Mouse (Mus musculus) R1 (cell line): ENCODE results near the gene Ifna4.
"Not testable (repeated sequence)": the region's sequence is repeated elsewhere in the genome, so short reads cannot be mapped to it uniquely, and the experiment has no call there.

Experiments used
- DNase-seq: peaks from one replicate; pipeline ENCODE4 v3.0.0-alpha.2; 2018; ENCODE audit warnings: low read depth, low spot score

Ifna4 gene

DNA sequence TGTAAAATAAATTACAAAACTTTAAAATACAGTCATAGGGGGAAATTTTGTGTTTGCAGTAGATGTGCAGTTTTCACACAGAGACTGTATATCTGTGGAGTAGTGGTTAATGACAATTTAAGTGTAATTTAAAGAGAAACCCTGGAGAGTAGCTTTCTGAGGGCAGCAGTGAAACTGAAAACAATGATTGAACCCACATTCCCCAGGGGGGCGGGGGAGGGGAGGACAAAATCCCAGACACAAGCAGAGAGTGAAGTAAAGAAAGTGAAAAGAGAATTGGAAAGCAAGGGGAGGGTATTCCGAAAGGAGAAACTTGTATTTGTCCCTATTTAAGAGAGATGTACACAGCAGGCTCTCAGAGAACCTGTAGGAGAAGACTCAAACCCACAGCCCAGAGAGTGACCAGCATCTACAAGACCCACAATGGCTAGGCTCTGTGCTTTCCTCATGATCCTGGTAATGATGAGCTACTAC, at the start of gene Ifna4:
Ifna4 (plus strand) TSS at position 424 of the 474 bp plus-strand sequence.
- DNase-seq, result no peak

DNA sequence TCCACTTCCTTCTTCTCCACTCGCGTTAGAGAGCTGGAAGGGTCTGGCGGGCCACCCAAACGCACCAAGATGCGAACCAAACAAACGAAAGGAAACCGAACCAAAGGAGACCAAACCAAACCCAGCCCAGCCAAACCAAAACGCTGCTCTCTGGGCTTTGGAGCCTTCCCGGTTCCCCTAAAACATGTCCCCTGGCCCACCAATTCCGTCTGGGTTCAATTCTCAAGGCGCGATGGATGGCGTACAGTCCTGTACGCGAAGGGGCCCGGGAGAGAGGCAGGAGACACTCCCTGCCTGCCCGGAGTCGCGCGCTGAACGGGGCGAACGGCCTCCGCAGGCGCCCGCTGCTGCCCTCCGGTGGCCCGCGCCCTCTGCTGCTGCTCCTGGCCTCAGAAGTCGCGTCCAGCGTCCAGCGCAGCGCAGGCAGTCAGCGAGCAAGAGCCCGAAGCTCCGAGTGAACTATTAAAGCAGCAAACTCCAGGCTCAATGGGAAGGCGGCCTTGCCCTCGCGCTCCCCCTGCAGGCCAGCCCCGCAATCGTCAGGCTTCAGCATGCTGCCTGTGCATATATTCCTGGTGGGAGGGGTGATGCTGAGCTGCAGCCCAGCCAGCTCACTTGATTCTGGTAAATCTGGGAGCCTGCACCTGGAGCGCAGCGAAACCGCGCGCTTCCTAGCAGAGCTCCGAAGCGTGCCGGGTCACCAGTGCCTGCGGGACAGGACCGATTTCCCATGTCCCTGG, 47.6 kb upstream of the Ifna4 start, which contains the start of gene Gm13275:
Gm13275 (plus strand) TSS at position 552 of the 740 bp plus-strand sequence.
- DNase-seq, result not testable (repeated sequence)

DNA sequence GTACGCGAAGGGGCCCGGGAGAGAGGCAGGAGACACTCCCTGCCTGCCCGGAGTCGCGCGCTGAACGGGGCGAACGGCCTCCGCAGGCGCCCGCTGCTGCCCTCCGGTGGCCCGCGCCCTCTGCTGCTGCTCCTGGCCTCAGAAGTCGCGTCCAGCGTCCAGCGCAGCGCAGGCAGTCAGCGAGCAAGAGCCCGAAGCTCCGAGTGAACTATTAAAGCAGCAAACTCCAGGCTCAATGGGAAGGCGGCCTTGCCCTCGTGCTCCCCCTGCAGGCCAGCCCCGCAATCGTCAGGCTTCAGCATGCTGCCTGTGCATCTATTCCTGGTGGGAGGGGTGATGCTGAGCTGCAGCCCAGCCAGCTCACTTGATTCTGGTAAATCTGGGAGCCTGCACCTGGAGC, 44.6 kb upstream of the Ifna4 start, which contains the start of gene Gm13279:
Gm13279 (plus strand) TSS at position 301 of the 400 bp plus-strand sequence.
- DNase-seq, result not testable (repeated sequence)

DNA sequence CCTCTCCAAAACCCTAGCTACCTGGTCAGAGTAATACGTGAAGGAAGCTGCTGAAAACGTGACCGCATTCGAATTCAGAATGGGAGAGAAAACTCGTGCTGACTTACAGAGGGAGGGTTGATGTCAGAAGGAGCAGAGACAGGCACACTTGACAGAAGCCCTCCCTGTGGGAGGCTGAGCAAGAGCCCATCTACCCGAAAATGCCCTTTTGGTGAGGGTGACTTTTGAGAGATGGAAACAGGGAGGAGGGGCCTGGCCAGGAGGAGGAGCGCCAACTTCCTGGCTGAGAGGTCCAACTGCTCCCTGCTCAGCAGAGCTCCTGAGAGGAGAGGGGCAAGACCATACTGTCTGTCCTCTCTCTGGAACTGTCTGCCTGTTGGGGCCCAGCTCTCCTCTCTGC, 42.3 kb upstream of the Ifna4 start, which contains the start of gene Gm13285:
Gm13285 (plus strand) TSS at position 301 of the 400 bp plus-strand sequence.
- not testable (repeated sequence) for DNase-seq

DNA sequence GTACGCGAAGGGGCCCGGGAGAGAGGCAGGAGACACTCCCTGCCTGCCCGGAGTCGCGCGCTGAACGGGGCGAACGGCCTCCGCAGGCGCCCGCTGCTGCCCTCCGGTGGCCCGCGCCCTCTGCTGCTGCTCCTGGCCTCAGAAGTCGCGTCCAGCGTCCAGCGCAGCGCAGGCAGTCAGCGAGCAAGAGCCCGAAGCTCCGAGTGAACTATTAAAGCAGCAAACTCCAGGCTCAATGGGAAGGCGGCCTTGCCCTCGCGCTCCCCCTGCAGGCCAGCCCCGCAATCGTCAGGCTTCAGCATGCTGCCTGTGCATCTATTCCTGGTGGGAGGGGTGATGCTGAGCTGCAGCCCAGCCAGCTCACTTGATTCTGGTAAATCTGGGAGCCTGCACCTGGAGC, 38.7 kb upstream of the Ifna4 start, which contains the start of gene Gm13287:
Gm13287 (plus strand) TSS at position 301 of the 400 bp plus-strand sequence.
- not testable (repeated sequence) for DNase-seq

DNA sequence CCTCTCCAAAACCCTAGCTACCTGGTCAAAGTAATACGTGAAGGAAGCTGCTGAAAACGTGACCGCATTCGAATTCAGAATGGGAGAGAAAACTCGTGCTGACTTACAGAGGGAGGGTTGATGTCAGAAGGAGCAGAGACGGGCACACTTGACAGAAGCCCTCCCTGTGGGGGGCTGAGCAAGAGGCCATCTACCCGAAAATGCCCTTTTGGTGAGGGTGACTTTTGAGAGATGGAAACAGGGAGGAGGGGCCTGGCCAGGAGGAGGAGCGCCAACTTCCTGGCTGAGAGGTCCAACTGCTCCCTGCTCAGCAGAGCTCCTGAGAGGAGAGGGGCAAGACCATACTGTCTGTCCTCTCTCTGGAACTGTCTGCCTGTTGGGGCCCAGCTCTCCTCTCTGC, 36.4 kb upstream of the Ifna4 start, which contains the start of gene Gm13288:
Gm13288 (plus strand) TSS at position 301 of the 400 bp plus-strand sequence.
- not testable (repeated sequence) for DNase-seq

DNA sequence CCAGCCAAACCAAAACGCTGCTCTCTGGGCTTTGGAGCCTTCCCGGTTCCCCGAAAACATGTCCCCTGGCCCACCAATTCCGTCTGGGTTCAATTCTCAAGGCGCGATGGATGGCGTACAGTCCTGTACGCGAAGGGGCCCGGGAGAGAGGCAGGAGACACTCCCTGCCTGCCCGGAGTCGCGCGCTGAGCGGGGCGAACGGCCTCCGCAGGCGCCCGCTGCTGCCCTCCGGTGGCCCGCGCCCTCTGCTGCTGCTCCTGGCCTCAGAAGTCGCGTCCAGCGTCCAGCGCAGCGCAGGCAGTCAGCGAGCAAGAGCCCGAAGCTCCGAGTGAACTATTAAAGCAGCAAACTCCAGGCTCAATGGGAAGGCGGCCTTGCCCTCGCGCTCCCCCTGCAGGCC, 35.9 kb upstream of the Ifna4 start:
- not testable (repeated sequence) for DNase-seq

DNA sequence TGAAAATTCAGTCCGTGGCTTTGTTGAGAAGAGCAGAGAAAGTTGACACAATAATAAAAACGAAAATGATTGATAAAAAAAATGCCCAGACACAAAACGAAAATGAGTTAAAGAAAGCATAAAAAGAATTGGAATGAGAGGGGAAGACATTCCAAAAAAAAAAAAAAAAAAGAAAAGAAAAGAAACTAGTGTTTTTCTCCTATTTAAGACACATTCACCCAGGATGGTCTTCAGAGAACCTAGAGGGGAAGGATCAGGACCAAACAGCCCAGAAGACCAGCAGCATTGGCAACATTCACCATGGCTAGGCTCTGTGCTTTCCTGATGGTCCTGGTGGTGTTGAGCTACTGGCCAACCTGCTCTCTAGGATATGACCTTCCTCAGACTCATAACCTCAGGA, 25.7 kb upstream of the Ifna4 start, which contains the start of gene Ifna7:
Ifna7 (plus strand) TSS at position 301 of the 400 bp plus-strand sequence.
- no peak for DNase-seq

DNA sequence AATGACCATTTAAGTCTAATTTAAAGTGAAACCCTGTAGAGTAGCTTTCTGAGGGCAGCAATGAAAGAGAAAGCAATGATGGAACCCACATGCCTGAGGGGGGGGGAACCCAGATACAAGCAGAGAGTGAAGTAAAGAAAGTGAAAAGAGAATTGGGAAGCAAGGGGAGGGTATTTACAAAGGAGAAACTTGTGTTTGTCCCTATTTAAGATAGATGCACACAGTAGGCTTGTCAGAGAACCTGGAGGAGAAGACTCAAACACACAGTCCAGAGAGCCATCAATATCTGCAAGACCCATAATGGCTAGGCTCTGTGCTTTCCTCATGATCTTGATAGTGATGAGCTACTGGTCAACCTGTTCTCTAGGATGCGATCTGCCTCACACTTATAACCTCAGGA, 22.0 kb upstream of the Ifna4 start, which contains the start of gene Ifna11:
Ifna11 (plus strand) TSS at position 301 of the 400 bp plus-strand sequence.
- DNase-seq, result no peak

DNA sequence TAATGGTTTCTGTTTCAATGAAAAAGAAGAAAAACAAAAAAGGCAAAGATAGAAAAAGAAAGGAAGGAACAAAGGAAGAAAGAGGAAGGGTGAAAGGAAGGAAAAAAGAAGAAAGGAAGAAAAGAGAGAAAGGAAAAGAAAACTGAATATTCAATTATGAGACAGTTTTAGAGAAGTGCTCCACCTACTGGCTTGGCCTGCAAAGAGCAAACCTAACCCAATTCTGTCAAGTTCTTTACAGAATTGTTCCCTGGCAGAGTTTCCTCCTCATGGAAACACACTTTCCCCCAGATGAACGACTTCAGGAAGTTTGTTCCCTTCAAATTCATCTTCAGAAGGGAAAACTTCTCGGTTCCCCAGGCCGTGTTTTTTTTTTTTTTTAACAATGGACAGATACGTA, 18.7 kb upstream of the Ifna4 start:
- no peak for DNase-seq

DNA sequence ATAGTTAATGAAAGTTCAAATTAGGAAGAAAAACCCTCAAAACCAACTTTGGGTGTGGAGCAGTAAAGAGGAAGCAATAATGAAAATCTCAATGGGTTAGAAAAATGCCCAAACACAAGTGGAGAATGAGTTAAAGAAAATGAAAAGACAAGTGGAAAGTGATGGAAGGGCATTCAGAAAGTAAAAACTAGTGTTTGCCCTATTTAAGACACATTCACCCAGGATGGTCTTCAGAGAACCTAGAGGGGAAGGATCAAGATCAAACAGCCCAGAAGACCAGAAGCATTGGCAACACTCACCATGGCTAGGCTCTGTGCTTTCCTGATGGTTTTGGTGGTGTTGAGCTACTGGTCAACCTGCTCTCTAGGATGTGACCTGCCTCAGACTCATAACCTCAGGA, 14.5 kb upstream of the Ifna4 start, which contains the start of gene Ifna6:
Ifna6 (plus strand) TSS at position 301 of the 400 bp plus-strand sequence.
- DNase-seq, result not testable (repeated sequence)

DNA sequence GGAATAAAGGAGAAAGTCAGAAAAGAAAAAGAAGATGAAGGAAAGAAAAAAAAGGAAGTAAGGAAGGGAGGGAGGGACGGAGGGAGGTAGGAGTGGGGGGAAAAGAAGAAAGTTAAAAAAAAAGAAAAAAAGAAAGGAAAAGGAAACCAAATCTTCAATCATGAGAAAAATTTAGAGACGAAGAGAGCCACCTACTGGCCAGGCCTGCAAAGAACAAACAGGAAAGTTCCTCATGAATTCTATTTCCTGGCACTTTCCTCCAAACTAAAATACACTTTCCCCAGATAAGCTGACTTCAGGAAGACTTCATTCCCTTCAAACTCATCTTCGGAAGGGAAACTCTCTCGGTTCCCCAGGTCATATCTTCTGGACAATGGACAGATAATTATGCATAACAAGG, 11.1 kb upstream of the Ifna4 start:
- DNase-seq, result peak; percentile 26

DNA sequence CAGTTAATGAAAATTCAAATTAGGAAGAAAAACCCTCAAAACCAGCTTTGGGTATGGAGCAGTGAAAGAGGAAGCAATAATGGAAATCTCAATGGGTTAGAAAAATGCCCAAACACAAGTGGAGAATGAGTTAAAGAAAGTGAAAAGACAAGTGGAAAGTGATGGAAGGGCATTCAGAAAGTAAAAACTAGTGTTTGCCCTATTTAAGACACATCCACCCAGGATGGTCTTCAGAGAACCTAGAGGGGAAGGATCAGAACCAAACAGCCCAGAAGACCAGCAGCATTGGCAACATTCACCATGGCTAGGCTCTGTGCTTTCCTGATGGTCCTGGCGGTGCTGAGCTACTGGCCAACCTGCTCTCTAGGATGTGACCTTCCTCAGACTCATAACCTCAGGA, 6.4 kb upstream of the Ifna4 start, which contains the start of gene Ifna5:
Ifna5 (plus strand) TSS at position 301 of the 400 bp plus-strand sequence.
- DNase-seq, result not testable (repeated sequence)

DNA sequence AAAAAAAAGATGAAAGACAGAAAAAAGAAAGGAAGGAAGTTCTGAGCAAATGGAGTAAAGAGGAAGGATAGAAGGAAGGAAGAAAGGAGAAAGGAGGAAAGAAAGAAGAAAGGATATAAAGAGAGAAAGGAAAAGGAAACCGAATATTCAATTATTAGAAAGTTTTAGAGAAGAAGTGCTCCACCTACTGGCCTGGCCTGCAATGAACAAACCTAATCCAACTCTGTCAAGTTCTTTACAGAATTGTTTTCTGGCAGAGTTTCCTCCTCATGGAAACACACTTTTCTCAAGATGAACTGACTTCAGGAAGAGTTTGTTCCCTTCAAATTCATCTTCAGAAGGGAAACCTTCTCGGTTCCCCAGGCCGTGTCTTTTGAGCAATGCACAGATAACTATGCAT, 2.8 kb upstream of the Ifna4 start:
- DNase-seq, result no peak

DNA sequence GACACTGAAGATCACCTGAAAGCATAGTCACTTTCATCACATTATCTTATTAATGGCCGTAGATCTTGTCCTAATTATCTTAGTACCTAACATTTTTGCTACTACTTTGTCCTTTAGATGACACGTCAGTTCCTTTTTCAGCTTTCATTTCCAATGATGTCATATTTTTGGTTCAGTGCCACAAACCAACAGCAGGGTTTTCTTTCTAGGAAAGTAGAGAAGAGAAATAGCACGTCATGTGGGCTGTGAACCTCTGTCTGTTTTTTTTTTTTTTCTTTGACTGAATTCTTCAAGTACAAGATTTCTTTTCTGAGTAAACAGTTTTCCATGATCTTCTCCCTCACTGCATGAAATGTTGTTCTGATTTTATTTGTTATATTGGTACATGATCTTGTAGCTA, 1.6 kb upstream of the Ifna4 start:
- no peak for DNase-seq

DNA sequence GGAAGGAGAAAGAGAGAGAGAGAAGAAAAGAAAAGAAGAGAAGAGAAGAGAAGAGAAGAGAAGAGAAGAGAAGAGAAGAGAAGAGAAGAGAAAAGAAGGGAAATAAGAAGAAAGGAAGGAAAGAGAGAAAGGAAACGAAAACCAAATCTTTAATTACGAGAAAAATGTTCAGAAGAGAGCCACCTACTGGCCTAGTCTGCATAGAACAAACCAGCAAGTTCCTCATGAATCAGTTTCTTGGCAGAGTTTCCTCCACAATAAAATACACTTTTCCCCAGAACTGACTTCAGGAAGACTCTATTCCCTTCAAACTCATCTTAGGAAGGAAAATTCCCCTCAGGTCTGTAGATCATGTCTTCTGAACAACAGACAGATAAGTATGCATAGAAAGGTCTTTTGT, 3.7 kb downstream of the Ifna4 start:
- DNase-seq, result no peak

DNA sequence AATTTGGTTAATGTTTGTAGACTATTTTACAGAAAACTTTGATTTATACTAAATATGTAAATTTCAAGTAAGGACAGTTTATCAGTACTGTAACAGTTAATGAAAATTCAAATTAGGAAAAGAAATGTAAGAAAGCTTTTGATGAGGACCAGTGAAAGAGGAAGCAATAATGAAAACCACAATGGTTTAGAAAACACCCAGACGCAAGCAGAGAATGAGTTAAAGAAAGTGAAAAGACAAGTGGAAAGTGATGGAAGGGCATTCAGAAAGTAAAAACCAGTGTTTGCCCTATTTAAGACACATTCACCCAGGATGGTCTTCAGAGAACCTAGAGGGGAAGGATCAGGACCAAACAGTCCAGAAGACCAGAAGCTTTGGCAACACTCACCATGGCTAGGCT, 8.0 kb downstream of the Ifna4 start, which contains the start of gene Ifna1:
Ifna1 (plus strand) TSS at position 390 of the 400 bp plus-strand sequence.
- DNase-seq, result no peak

DNA sequence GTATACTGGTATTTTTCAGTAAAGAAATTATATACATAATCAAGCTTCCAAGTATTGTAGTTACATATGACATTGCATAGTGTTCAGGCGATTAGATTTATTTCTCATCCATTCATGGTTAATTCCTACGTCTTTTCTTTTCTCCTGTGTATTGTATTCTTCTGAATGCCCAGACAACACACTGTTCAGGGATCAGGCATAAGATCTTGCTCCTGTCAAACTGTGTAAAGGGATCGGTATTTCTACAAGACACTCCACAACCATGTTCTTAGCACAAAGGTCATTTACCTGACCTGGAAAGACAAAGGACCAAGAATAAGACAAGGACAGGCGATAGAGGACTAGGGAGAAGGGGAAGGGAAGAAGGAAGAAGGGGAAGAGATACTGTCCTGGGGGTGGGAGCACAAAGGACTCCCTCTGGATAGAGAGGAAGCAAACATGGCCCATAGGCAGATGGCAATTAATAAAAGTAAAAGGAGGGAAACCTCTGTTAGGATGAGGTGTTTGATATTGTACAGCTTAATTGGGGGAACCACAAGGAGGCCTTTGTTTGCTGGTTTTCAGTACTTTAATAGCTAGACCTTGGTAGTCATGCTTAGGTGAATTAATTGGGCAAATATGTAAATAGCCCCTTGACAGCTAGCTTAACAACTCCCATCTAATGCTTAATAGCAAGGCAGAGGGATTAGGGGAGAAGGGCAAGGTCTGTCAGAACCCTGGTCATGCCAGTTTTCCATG, 9.5 kb downstream of the Ifna4 start:
- no peak for DNase-seq

DNA sequence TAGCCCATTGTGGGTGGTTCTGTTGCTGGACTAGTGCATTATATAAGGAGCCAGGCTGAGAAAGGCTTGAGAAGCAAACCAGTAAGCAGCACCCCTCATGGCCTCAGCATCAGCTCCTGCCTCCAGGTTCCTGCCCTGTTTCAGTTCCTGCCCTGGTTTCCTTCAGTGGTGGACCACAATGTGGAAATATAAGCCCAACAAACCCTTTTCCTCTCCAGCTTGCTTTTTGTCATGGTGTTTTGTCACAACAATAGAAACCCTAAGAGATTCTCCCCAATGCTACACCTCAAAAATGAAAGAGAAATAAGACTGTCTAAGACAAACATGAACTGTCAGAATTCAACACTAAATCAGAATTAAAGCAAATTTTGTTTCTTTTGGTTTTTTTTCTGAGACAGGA, 17.6 kb downstream of the Ifna4 start:
- no peak for DNase-seq

DNA sequence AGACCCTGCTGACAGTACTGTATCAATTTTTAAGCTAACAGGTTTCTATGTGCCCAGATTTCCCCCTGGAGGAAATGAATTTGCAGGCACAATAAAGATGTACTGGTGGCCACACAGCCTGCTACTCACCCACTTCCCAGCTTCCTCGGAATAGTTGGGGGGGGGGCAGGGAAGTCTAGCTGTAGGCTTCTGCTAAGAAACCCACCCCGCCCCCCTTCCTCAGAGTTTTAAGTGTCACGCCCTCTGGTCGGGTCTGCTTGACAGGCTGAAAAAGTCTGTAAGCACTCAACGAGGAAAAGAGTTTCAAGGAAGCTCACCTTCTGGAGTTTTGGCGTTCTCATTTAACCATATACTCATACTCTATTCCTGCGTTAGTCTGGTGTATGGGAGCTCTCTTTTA, 21.6 kb downstream of the Ifna4 start:
- DNase-seq, result peak; percentile 92

DNA sequence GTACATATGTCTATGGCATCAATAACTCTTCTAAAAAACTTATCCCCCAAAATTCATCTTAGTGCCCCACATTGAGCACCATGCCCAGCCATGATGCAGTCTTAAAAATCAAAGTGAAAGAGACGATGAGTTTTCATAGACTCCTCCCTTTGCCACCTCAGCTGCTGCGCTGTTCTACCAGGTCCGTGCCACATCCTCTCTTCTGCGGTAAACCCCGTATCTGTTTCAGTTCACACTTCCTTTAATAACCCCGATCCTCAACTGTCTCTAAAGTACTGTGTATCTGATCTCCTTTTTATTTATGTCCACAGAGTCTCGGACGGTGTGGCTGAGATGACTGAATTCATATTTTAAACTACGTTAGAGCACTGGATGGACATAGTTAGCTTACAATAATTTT, 22.9 kb downstream of the Ifna4 start:
- DNase-seq, result no peak
